In genomic region chr14:55236685-55237084, GRCm38 (mm10) we compare ENCODE assay signal across 43 mouse cellular contexts. TPM values are rescaled to one million over a fixed set of nuclear protein-coding genes. Genes with fewer than 3 reads are reported as not detected.
"Had no signal": no experiment of that assay in that cellular context is flagged by ENCODE, and none has a peak within 500 bp of the region (broad histone marks: within the 10 kb centered on the region; RNA-seq: fewer than 3 reads in every experiment).

No protein-coding gene starts in this region.

- H3K27ac ChIP-seq: limb, embryonic 10.5 days; limb, embryonic 12.5 days; limb, embryonic 13.5 days; limb, embryonic 15.5 days; liver, embryonic 12.5 days; liver, embryonic 13.5 days; liver, embryonic 14.5 days; liver, embryonic 15.5 days; lung, embryonic 15.5 days; macrophage; midbrain, embryonic 10.5 days; midbrain, embryonic 12.5 days; midbrain, embryonic 13.5 days; midbrain, embryonic 15.5 days; neural tube, embryonic 12.5 days had no signal

- H3K9ac ChIP-seq: limb, embryonic 12.5 days; limb, embryonic 13.5 days; limb, embryonic 15.5 days; liver, embryonic 12.5 days; liver, embryonic 13.5 days; liver, embryonic 14.5 days; liver, embryonic 15.5 days; liver, postnatal 0 days; lung, embryonic 14.5 days; lung, embryonic 15.5 days; midbrain, embryonic 12.5 days; midbrain, embryonic 13.5 days; midbrain, embryonic 15.5 days; neural tube, embryonic 12.5 days had no signal

- H3K27me3 ChIP-seq: limb, embryonic 12.5 days; limb, embryonic 13.5 days; limb, embryonic 15.5 days; liver, embryonic 13.5 days; liver, embryonic 15.5 days; lung, embryonic 15.5 days; midbrain, embryonic 12.5 days; midbrain, embryonic 13.5 days; midbrain, embryonic 15.5 days; neural tube, embryonic 12.5 days had no signal

- H3K9me3 ChIP-seq: limb, embryonic 10.5 days; limb, embryonic 12.5 days; limb, embryonic 13.5 days; limb, embryonic 15.5 days; liver, embryonic 12.5 days; liver, embryonic 13.5 days; liver, embryonic 15.5 days; lung, embryonic 15.5 days; midbrain, embryonic 10.5 days; midbrain, embryonic 12.5 days; midbrain, embryonic 13.5 days; midbrain, embryonic 15.5 days; neural tube, embryonic 12.5 days had no signal

- H3K4me1 ChIP-seq: limb, embryonic 10.5 days; limb, embryonic 12.5 days; limb, embryonic 13.5 days; limb, embryonic 15.5 days; liver, embryonic 12.5 days; liver, embryonic 13.5 days; liver, embryonic 15.5 days; lung, embryonic 15.5 days; midbrain, embryonic 10.5 days; midbrain, embryonic 12.5 days; midbrain, embryonic 13.5 days; midbrain, embryonic 15.5 days; neural tube, embryonic 12.5 days had no signal

- H3K4me2 ChIP-seq: limb, embryonic 12.5 days; limb, embryonic 13.5 days; limb, embryonic 15.5 days; liver, embryonic 11.5 days; liver, embryonic 12.5 days; liver, embryonic 13.5 days; liver, embryonic 15.5 days; lung, embryonic 14.5 days; lung, embryonic 15.5 days; midbrain, embryonic 11.5 days; midbrain, embryonic 12.5 days; midbrain, embryonic 13.5 days; midbrain, embryonic 15.5 days; neural tube, embryonic 12.5 days had no signal

- H3K4me3 ChIP-seq: limb, embryonic 10.5 days; limb, embryonic 12.5 days; limb, embryonic 13.5 days; limb, embryonic 15.5 days; liver, embryonic 12.5 days; liver, embryonic 13.5 days; liver, embryonic 15.5 days; lung, embryonic 15.5 days; megakaryocyte, embryonic 14.5 days; midbrain, embryonic 10.5 days; midbrain, embryonic 12.5 days; midbrain, embryonic 13.5 days; midbrain, embryonic 15.5 days; myocyte; neural tube, embryonic 12.5 days had no signal

- H3K36me3 ChIP-seq: limb, embryonic 10.5 days; limb, embryonic 12.5 days; limb, embryonic 13.5 days; limb, embryonic 15.5 days; liver, embryonic 12.5 days; liver, embryonic 13.5 days; liver, embryonic 15.5 days; lung, embryonic 15.5 days; midbrain, embryonic 10.5 days; midbrain, embryonic 12.5 days; midbrain, embryonic 13.5 days; midbrain, embryonic 15.5 days; neural tube, embryonic 12.5 days had no signal

- ATAC-seq: liver, embryonic 12.5 days; liver, postnatal 0 days; lung, postnatal 0 days; midbrain, embryonic 13.5 days; midbrain, embryonic 15.5 days; midbrain, embryonic 16.5 days had no signal

- DNase-seq: left cerebral cortex, postnatal 4 days; liver; liver, embryonic 13.5 days; liver, postnatal 0 days; lung, adult 18-20 months; lung, adult 2 months; lung, embryonic 14.5 days; lung, postnatal 10 days; lung, postnatal 14 days; lung, postnatal 36 days; lung, postnatal 4 days; midbrain, embryonic 14.5 days had no signal

RNA-seq across cellular contexts. Expression of gene Dhrs2, which starts 14.9 kb away (rescaled TPM):
- total RNA-seq: left cerebral cortex, postnatal 10 days; left cerebral cortex, postnatal 14 days; left cerebral cortex, postnatal 25 days; left cerebral cortex, postnatal 36 days; left cerebral cortex, postnatal 4 days; liver, adult 2 months; megakaryocyte progenitor cell, adult 5-6 weeks; megakaryocyte, adult 5-6 weeks; monocyte, adult 5-6 weeks had no signal
- polyA plus RNA-seq: limb, embryonic 10.5 days; limb, embryonic 11.5 days; liver, adult 2 months; liver, embryonic 11.5 days; liver, embryonic 12.5 days; liver, embryonic 13.5 days; liver, embryonic 15.5 days; liver, embryonic 16.5 days; liver, postnatal 0 days; lung, adult 2 months; lung, embryonic 15.5 days; macrophage; midbrain, embryonic 10.5 days; midbrain, embryonic 11.5 days; myocyte; neural tube, embryonic 11.5 days had no signal
